Mouse (Mus musculus) forelimb bud, embryonic 11.5 days (tissue): ENCODE measurements around the gene Eras.
"Not testable (repeated sequence)": the region's sequence is repeated elsewhere in the genome, so short reads cannot be mapped to it uniquely, and the experiment has no call there.

ENCODE experiments used
- DNase-seq: peaks from one replicate; pipeline ENCODE4 v3.0.0-alpha.2; 2012; ENCODE audit warnings: low read depth, low spot score

The Eras gene

DNA sequence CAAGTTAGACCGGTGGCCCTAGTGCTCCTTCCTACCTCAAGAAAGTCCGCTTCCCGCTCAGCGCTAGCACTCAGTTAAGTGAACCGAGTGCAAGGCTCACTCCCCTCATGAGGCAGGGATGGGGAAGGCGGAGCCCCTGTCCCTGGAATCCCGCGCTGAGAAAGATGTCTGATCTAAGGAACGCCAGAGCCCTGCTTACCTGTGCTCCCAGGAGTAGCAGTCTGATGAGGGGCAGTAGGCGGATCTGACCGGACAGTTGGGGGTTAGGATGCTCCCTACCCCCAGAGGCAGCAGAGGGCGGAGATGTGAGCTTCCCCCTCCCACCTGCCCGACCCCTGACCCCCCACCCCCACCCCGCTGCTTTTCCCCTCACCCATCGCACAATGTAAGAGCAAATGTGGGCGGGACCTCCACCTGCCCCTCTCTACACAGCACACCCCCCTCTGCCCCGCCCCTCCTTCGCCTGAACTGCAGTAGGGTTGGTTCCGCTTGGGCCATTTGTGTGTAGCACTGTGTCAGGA lies at the start of gene Eras:
Eras (minus strand) TSS at position 338 of the 521 bp plus-strand sequence.
- no peak for DNase-seq

DNA sequence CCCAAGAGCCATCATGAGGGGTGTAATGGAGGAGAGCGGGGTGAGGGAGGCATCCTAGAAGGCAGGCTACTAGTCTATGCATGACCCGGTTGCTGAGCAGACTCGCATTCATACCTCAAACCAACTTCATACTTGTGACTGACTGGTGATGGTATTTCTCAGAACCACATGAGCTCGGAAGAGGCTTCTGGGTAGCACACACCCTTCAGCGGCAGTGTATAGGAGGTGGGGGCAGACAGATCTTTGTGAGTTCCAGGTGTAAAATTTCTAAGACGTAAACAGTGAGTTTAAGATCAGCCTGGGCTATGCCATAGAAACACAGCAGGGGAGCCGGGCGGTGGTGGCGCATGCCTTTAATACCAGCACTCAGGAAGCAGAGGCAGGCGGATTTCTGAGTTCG lies 49.5 kb upstream of the Eras start, which contains the start of gene Gata1:
Gata1 (minus strand) TSS at position 180 of the 400 bp plus-strand sequence.
- DNase-seq, result no peak

DNA sequence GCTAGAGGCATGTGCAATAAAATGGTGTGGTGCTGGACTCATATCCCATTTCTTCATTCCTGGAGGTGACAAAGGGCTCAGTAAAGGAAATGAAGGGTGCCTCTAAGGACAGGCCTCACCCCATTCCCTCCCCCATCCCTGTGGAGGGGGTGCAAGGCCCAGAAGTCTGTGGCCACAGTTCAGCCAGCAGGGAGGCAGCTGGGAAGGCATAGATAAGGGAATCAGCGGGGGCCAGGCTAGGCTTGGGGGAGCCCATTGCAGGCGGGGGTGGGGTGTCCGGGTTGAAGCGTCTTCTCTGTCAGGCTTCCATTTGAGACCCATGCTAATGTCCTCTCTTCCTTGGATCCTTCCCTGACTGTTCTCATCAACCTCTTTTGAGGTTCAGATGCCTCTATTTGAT lies 42.9 kb upstream of the Eras start:
- DNase-seq, result no peak

DNA sequence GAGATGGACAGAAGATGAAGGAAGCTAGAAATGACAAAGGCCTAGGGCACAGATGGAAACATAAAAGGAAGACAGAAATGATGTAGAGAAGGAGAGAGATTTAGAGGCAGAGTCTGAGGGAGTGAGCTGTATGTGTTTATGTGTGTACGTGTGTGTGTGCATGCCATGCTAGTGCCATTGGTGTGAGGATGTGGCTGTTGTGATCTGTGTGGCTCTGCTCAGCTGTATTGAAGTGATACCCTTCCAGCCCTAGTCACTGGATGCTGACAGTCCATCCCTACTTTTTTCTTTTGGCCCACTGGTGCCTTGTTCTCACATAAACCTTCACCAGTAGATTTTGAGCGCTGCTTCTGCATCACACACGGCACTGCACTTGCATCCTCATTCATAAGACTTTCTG lies 40.5 kb upstream of the Eras start:
- DNase-seq, result no peak

GRCm38 (mm10) chrX:7968226-7968625 lies 39.8 kb upstream of the Eras start:
- DNase-seq, result no peak

- no peak for DNase-seq
These were observed 39.3 kb upstream of the Eras start for GRCm38 (mm10) chrX:7967596-7968201.

GRCm38 (mm10) chrX:7966161-7966560 lies 37.8 kb upstream of the Eras start:
- no peak for DNase-seq

DNA sequence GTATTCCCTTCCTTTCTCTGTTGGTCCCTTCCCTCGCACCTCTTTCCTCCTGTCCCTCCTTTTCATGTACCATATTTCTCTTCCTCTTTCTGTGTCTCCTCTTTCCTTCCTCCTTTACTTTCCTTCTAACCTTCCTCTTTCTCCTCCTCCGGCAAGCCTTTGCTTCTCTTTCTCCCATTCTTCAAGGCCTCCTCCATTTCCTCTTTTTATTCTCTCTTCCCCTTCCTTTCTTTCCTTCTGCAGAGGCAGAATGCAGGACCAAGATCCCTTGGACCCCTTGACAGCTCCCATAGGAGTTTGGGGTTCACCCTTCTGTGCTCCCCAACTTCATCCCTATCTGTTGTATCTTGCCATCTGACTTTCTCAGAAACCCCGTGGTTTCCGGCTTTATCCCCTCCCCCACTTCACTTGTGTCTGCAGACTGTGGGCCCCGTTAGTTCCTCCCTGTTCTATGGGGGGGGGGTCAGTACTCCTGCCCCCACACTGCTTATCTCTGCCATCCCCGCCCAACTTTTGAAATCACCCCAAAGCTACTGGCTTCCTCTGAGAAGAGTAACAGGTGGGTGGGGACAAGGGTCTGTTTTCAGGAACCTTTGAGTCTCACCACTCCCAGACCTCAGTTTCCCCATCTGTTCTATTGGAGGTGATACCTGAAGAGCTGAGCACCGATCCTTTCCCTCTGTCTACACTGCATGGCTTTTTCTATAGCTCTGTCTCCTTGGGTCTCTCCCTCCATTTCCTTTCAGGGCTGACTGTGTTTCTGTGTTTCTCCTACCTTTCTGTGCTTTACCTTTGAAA lies 35.6 kb upstream of the Eras start:
- DNase-seq, result no peak

DNA sequence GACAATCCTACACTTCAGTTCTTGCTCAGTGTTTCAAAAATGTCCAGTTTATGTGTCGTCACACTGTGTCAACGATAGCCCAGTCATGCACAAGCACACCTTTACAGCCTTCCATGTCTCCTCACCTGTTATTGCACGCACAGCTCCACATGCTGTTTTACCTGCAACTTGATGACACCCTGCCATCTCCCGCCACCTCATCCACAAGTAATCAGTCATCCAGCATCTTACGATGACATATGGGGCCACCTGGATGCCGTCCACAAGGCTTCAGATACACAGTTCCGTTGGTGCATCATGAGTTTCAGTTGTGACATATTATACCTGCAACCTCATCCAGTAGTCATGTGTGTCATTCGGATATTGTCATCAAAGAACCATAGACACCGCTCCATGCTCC lies 30.5 kb upstream of the Eras start:
- DNase-seq, result no peak

- no peak for DNase-seq
These were observed 21.7 kb upstream of the Eras start for GRCm38 (mm10) chrX:7950091-7950490.

GRCm38 (mm10) chrX:7947900-7948492 lies 19.6 kb upstream of the Eras start:
- DNase-seq, result peak; percentile 94

GRCm38 (mm10) chrX:7947108-7947899 lies 18.9 kb upstream of the Eras start, which contains the start of gene Hdac6:
Hdac6 (minus strand) TSS chrX:7947889.
- DNase-seq, result no peak

GRCm38 (mm10) chrX:7945618-7946017 lies 17.2 kb upstream of the Eras start:
- DNase-seq, result no peak

DNA sequence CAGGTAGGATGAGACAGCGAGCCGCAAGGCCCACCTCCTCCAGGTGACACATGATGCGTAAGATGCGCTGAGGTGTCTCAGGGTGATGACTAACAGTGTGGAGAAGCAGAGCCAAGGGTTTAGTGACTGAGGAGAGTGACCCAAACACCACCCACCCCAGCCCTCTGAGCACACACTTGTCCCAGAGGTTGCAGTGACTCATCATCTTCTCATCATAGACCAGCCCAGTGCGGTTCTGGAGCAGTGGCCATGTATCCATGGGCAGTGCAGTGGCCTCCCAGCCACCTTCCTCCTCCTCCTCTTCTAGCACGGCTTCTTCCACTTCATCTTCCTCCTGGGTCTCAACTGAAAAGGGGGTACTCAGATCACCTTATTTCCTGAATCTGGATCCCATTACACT lies 9.3 kb upstream of the Eras start:
- no peak for DNase-seq

GRCm38 (mm10) chrX:7936874-7937273 lies 8.5 kb upstream of the Eras start:
- DNase-seq, result no peak

DNA sequence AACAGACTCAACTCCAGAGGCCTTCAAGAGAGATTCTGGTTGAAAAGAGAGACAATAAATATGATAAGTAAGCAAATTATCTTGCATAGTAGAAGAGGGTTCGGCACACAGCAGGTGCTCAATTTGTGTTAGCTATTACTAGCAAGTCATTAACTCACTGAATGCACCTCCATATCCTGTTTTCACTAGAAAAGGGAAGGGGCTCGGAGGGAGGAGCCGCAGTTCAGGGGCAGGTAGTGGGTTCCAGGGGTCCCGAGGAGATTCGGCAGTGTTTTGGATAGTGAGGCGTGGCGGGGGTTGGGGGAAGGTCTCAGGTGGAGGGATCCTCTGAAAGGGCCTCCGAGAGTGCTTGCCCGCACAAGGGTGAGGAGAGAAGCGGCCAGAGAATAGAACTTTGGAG lies 1.3 kb downstream of the Eras start:
- DNase-seq, result no peak

DNA sequence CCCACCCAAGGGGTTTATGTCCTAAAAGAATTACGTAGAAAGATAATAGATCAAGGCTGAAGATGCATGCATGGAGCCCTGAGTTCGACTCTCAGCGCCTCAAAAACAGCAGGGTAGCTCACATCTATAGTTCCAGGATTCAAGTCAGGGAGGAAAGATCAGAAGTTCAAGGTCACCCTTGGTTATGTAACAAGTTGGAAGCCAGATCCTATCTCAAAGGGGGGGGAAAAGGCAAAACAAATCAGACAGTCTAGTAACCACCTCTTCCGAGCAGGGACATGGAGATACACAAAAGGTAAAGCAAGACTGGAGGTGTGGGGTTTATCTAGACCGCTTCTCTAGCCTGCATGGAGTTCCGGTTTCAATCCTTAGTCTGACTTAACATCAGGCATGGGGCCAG lies 2.1 kb downstream of the Eras start:
- DNase-seq, result no peak

DNA sequence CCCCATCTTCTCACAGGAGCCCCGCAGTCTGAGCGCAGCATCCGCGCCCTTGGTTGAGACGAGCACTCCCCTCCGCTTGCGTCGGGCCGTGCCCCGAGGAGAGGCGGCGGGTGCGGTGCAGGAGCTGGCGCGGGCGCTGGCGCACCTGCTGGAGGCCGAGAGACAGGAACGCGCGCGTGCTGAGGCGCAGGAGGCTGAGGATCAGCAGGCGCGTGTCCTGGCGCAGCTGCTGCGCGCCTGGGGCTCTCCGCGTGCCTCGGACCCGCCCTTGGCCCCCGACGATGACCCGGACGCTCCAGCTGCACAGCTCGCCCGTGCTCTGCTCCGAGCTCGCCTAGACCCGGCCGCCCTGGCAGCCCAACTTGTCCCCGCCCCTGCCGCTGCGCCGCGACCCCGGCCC lies 6.4 kb downstream of the Eras start:
- no peak for DNase-seq

DNA sequence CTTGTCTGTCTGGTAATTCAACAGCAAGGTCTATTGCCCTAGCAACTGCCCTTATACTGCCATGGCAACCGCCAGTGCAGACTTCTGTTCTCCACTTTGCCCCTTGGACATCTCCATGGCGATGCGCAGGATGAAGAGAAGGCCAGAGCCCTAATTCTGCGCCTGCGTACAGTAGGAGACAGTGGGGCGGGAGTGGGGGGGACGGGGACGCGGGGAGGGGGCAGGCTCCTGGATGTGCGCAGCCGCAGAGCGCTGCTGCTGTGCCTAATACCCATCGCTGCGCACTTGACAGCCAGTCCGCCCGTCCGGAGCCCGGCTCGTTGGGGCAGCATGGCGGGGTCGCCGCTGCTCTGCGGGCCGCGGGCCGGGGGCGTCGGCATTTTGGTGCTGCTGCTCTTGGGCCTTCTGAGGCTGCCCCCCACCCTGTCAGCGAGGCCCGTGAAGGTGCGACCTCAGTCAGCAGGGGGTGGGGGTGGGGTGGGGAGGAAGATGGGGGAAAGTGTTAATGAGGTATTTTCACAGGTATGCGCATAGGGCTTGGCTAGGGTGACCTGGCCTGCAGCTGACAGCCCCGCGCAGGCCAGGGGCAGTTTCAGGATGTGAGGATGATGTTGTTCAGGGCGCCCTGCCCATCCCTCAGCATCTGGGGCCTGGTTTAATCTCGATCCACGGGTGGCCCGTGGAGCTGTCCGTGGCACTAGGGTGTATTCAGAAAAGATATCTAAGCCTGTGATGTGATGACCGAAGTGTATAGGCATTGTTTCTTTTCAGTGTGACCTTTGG lies 8.6 kb downstream of the Eras start, which contains the start of gene Pcsk1n:
Pcsk1n (plus strand) TSS at position 222 of the 783 bp plus-strand sequence.
- DNase-seq, result no peak

DNA sequence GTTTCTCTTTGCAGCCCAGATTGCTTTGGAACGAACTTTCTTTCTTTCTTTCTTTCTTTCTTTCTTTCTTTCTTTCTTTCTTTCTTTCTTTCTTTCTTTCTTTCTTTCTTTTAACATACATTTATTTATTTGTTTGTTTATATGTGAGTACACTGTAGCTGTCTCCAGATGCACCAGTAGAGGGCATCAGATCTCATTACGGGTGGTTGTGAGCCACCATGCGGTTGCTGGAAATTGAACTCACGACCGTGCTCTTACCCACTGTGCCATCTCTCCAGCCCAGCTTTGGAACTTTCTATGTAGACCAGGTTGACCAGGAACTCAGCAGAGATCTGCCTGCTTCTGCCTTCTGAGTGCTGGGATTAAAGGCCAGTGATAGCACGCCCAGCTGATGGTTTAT lies 10.4 kb downstream of the Eras start:
- DNase-seq, result not testable (repeated sequence)

GRCm38 (mm10) chrX:7915669-7916068 lies 12.7 kb downstream of the Eras start:
- DNase-seq, result not testable (repeated sequence)
